Mouse (Mus musculus): ENCODE data around the gene Ep400. TPM values are rescaled to one million over a fixed set of nuclear protein-coding genes. Genes with fewer than 3 reads are reported as not detected.

Gene Ep400
- polyA plus RNA-seq, 2 experiments, result 38.2 to 62.2 TPM

DNA sequence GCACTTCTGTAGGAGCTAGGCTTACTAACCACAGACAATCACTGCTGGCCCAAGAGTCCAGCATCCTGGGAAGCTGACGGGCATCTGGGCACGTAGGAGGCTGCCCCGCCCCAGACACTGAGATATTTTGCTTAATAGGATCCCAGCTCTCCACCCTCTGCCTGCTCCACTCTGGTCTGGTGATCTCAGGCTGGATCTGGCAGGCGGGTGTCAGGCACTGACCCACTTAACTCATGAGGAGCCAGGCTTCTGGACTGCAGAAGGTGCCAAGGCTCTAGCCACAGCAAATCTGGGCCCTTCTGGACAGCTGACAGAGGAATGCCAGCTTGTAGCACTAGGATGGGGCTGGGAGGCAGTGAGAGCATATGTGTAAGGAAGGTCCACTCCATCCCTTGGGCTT is 31.7 kb upstream of the Ep400 start:
- ATAC-seq (ENCODE audit: low FRiP score, low read depth) (no peak), DNase-seq (ENCODE audit: low spot score) (no peak)
- Histone ChIP-seq H3K36me3 (ENCODE audit: control insufficient read depth, insufficient read depth, low read length) (peaks cover 71% of the 10 kb centered on the region), H3K27ac (replicated peaks; ENCODE audit: low read depth, low read length) (no peak overlapping the region), H3K27me3 (ENCODE audit: control insufficient read depth, insufficient read depth, low read length) (no peaks in the 10 kb centered on the region), H3K9me3 (ENCODE audit: control insufficient read depth, low read length) (no peaks in the 10 kb centered on the region), H3K9ac (ENCODE audit: low read depth, low read length, severe bottlenecking) (no peak overlapping the region), H3K4me1 (ENCODE audit: control insufficient read depth, insufficient read depth, low read length) (peaks cover 8% of the 10 kb centered on the region; the same call in 1 of the 2 replicates), H3K4me3 (replicated peaks; ENCODE audit: low read length) (no peak overlapping the region), H3K4me2 (replicated peaks; ENCODE audit: low read depth, low read length, severe bottlenecking) (no peak overlapping the region)
- WGBS, result 90% methylated on average over 4 of the region's 4 CpGs
- TF ChIP-seq POLR2A (IDR thresholded peaks at IDR 0.05; ENCODE audit: borderline replicate concordance, extremely low read depth, insufficient read depth, insufficient read length), result no peak

GRCm38 (mm10) chr5:110801036-110801624 is 30.6 kb upstream of the Ep400 start:
- WGBS, result 80% methylated on average over 3 of the region's 3 CpGs
- no peak for DNase-seq (ENCODE audit: low spot score)
- H3K36me3 ChIP-seq (ENCODE audit: control insufficient read depth, insufficient read depth, low read length), result peaks cover 73% of the 10 kb centered on the region

GRCm38 (mm10) chr5:110797696-110798095 is 27.2 kb upstream of the Ep400 start:
- DNase-seq (ENCODE audit: low spot score) (no peak), ATAC-seq (ENCODE audit: low FRiP score, low read depth) (no peak)
- no peaks in the 10 kb centered on the region for H3K4me1 ChIP-seq (ENCODE audit: control insufficient read depth, insufficient read depth, low read length)
- H3K9me3 ChIP-seq (ENCODE audit: control insufficient read depth, low read length), result no peaks in the 10 kb centered on the region
- TF ChIP-seq POLR2A (IDR thresholded peaks at IDR 0.05; ENCODE audit: borderline replicate concordance, extremely low read depth, insufficient read depth, insufficient read length), result no peak
- no peak overlapping the region for H3K4me2 ChIP-seq (replicated peaks; ENCODE audit: low read depth, low read length, severe bottlenecking)
- no peaks in the 10 kb centered on the region for H3K27me3 ChIP-seq (ENCODE audit: control insufficient read depth, insufficient read depth, low read length)
- H3K4me3 ChIP-seq (replicated peaks; ENCODE audit: low read length), result no peak overlapping the region
- no peak overlapping the region for H3K9ac ChIP-seq (ENCODE audit: low read depth, low read length, severe bottlenecking)
- H3K36me3 ChIP-seq (ENCODE audit: control insufficient read depth, insufficient read depth, low read length), result peaks cover 86% of the 10 kb centered on the region
- no peak overlapping the region for H3K27ac ChIP-seq (replicated peaks; ENCODE audit: low read depth, low read length)
- 67% methylated on average over 4 of the region's 4 CpGs for WGBS

More at GRCm38 (mm10) chr5:110801036-110801624, 30.6 kb upstream of the Ep400 start:
- Histone ChIP-seq H3K27ac (replicated peaks; ENCODE audit: low read depth, low read length) (no peak overlapping the region), H3K4me2 (replicated peaks; ENCODE audit: low read depth, low read length, severe bottlenecking) (no peak overlapping the region), H3K9me3 (ENCODE audit: control insufficient read depth, low read length) (no peaks in the 10 kb centered on the region), H3K4me1 (ENCODE audit: control insufficient read depth, insufficient read depth, low read length) (0 out of 2 replicates have a peak, but pooled peaks cover 2% of the 10 kb centered on the region), H3K27me3 (ENCODE audit: control insufficient read depth, insufficient read depth, low read length) (no peaks in the 10 kb centered on the region), H3K4me3 (replicated peaks; ENCODE audit: low read length) (no peak overlapping the region), H3K9ac (ENCODE audit: low read depth, low read length, severe bottlenecking) (no peak overlapping the region)
- no peak for ATAC-seq (ENCODE audit: low FRiP score, low read depth)
- no peak for TF ChIP-seq POLR2A (IDR thresholded peaks at IDR 0.05; ENCODE audit: borderline replicate concordance, extremely low read depth, insufficient read depth, insufficient read length)

DNA sequence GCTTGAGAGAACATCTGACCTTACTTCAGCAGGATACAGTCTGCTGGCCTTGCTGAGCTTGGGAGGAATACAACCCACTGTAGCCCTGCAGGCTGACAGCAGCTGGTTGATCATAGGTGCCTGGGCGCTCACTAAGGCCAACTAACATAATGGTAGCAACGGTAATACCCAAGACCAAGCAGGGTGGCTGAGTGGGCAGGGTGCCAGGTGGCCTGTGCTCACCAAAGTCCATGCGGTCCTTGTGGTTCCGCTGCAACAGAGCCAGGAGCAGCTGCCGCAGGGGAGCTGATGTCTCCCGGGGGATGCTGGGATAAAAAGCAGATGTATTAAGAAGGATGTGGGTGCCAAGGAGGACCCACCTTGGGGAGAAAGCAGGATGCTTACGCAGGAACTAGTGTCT is 23.8 kb upstream of the Ep400 start:
- Histone ChIP-seq H3K4me2 (replicated peaks; ENCODE audit: low read depth, low read length, severe bottlenecking) (no peak overlapping the region), H3K27me3 (ENCODE audit: control insufficient read depth, insufficient read depth, low read length) (no peaks in the 10 kb centered on the region), H3K36me3 (ENCODE audit: control insufficient read depth, insufficient read depth, low read length) (peaks cover 98% of the 10 kb centered on the region), H3K4me1 (ENCODE audit: control insufficient read depth, insufficient read depth, low read length) (no peaks in the 10 kb centered on the region), H3K9ac (ENCODE audit: low read depth, low read length, severe bottlenecking) (no peak overlapping the region), H3K27ac (replicated peaks; ENCODE audit: low read depth, low read length) (no peak overlapping the region), H3K4me3 (replicated peaks; ENCODE audit: low read length) (no peak overlapping the region), H3K9me3 (ENCODE audit: control insufficient read depth, low read length) (no peaks in the 10 kb centered on the region)
- DNase-seq (ENCODE audit: low spot score) (no peak), ATAC-seq (ENCODE audit: low FRiP score, low read depth) (no peak)
- 86% methylated on average over 7 of the region's 7 CpGs for WGBS
- no peak for TF ChIP-seq POLR2A (IDR thresholded peaks at IDR 0.05; ENCODE audit: borderline replicate concordance, extremely low read depth, insufficient read depth, insufficient read length)

- peaks cover 91% of the 10 kb centered on the region for H3K36me3 ChIP-seq (ENCODE audit: control insufficient read depth, insufficient read depth, low read length)
- DNase-seq (ENCODE audit: low spot score) (peak; percentile 31), ATAC-seq (ENCODE audit: low FRiP score, low read depth) (peak; percentile 48; the same call in 1 of the 2 replicates)
- no peak for TF ChIP-seq POLR2A (IDR thresholded peaks at IDR 0.05; ENCODE audit: borderline replicate concordance, extremely low read depth, insufficient read depth, insufficient read length)
- no peak overlapping the region for H3K4me2 ChIP-seq (replicated peaks; ENCODE audit: low read depth, low read length, severe bottlenecking)
- H3K27ac ChIP-seq (replicated peaks; ENCODE audit: low read depth, low read length), result no peak overlapping the region
- no peak overlapping the region for H3K9ac ChIP-seq (ENCODE audit: low read depth, low read length, severe bottlenecking)
- no peaks in the 10 kb centered on the region for H3K4me1 ChIP-seq (ENCODE audit: control insufficient read depth, insufficient read depth, low read length)
- no peak overlapping the region for H3K4me3 ChIP-seq (replicated peaks; ENCODE audit: low read length)
- 61% methylated on average over 5 of the region's 5 CpGs for WGBS
- H3K27me3 ChIP-seq (ENCODE audit: control insufficient read depth, insufficient read depth, low read length), result no peaks in the 10 kb centered on the region
- H3K9me3 ChIP-seq (ENCODE audit: control insufficient read depth, low read length), result no peaks in the 10 kb centered on the region
Observed at GRCm38 (mm10) chr5:110788684-110789083, 18.2 kb upstream of the Ep400 start.

Data from limb, embryonic 14.5 days (tissue).